Mouse (Mus musculus) thymus, adult 2 months (tissue): ENCODE data around the gene Cers5.

Source experiments
- CTCF ChIP-seq: fragments of 200-500 bp; IDR thresholded peaks from 2 replicates; pipeline ENCODE4 v1.5.1; 2012; ENCODE audit warnings: mild to moderate bottlenecking, control low read depth, low read length, moderate library complexity, borderline replicate concordance; ENCODE audit not compliant: control insufficient read depth, poor library complexity, insufficient read depth; ENCODE audit errors: extremely low read depth
- POLR2A ChIP-seq: fragments of 200-500 bp; IDR thresholded peaks from 2 replicates; pipeline ENCODE4 v1.6.1; 2012; ENCODE audit warnings: mild to moderate bottlenecking, low read length, control low read depth, moderate library complexity; ENCODE audit not compliant: control insufficient read depth, poor library complexity, insufficient read depth; ENCODE audit errors: extremely low read depth

DNA sequence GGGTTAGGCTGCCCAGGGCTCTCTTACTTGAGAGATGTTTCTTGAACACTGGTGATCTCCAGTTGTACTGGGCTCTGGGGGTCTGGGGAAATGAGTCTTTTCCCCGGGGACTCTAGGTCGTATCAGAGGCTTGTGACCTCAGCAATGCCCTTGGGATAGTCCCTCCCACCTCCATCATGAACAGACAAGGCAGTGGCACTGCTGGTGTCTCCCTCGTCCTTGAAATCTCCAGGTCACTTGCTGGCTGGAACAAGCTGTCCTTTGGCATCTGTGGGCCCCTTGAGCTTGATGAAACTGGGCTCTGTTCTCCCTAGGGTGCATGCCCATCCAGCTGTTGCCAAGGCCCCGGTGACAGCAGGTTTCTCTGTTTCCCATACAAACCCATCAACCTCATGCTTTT lies 58.5 kb downstream of the Cers5 start:
- TF ChIP-seq POLR2A, result no peak
- TF ChIP-seq CTCF, result no peak
